Mouse (Mus musculus): Measurements from ENCODE around the gene Gng12.
A peak's percentile ranks its signal among the peaks of the same experiment; 100 is the strongest.
"Not testable (repeated sequence)": the region's sequence is repeated elsewhere in the genome, so short reads cannot be mapped to it uniquely, and the experiment has no call there.

Gene Gng12

GRCm38 (mm10) chr6:66992232-66992631, 96.0 kb downstream of the Gng12 start:
- DNase-seq (ENCODE audit: low spot score) = peak; percentile 55

GRCm38 (mm10) chr6:66992786-66993185, 96.6 kb downstream of the Gng12 start:
- peak; percentile 48 for DNase-seq (ENCODE audit: low spot score)

- DNase-seq (ENCODE audit: low spot score) = no peak
Observed at GRCm38 (mm10) chr6:66994981-66995380, 98.8 kb downstream of the Gng12 start.

GRCm38 (mm10) chr6:66995825-66996224, 99.6 kb downstream of the Gng12 start:
- no peak for DNase-seq (ENCODE audit: low spot score)

- DNase-seq (ENCODE audit: low spot score) = no peak
Observed at GRCm38 (mm10) chr6:66996257-66996656, 100.1 kb downstream of the Gng12 start.

- DNase-seq (ENCODE audit: low spot score) = peak; percentile 89
Observed at GRCm38 (mm10) chr6:66998645-66999044, 102.4 kb downstream of the Gng12 start.

GRCm38 (mm10) chr6:66999800-67000199, 103.6 kb downstream of the Gng12 start:
- no peak for DNase-seq (ENCODE audit: low spot score)

GRCm38 (mm10) chr6:67009888-67010287, 113.7 kb downstream of the Gng12 start:
- no peak for DNase-seq (ENCODE audit: low spot score)

GRCm38 (mm10) chr6:67010370-67011216, 114.4 kb downstream of the Gng12 start:
- DNase-seq (ENCODE audit: low spot score) = no peak

- DNase-seq (ENCODE audit: low spot score) = no peak
Observed at GRCm38 (mm10) chr6:67011217-67011518, 115.0 kb downstream of the Gng12 start.

- DNase-seq (ENCODE audit: low spot score) = no peak
Observed at GRCm38 (mm10) chr6:67013293-67013948, 117.2 kb downstream of the Gng12 start.

- DNase-seq (ENCODE audit: low spot score) = no peak
Observed at GRCm38 (mm10) chr6:67013949-67014678, 117.9 kb downstream of the Gng12 start.

GRCm38 (mm10) chr6:67014679-67015075, 118.5 kb downstream of the Gng12 start:
- DNase-seq (ENCODE audit: low spot score) = no peak

- no peak for DNase-seq (ENCODE audit: low spot score)
Observed at GRCm38 (mm10) chr6:67015739-67016519, 119.7 kb downstream of the Gng12 start.

GRCm38 (mm10) chr6:67016520-67017111, 120.4 kb downstream of the Gng12 start:
- no peak for DNase-seq (ENCODE audit: low spot score)

- DNase-seq (ENCODE audit: low spot score) = no peak
Observed at GRCm38 (mm10) chr6:67018365-67018764, 122.2 kb downstream of the Gng12 start.

- DNase-seq (ENCODE audit: low spot score) = not testable (repeated sequence)
Observed at GRCm38 (mm10) chr6:67019001-67019400, 122.8 kb downstream of the Gng12 start.

- no peak for DNase-seq (ENCODE audit: low spot score)
Observed at GRCm38 (mm10) chr6:67021308-67021707, 125.1 kb downstream of the Gng12 start.

GRCm38 (mm10) chr6:67023729-67024128, 127.5 kb downstream of the Gng12 start:
- no peak for DNase-seq (ENCODE audit: low spot score)

- DNase-seq (ENCODE audit: low spot score) = no peak
Observed at GRCm38 (mm10) chr6:67026661-67027060, 130.5 kb downstream of the Gng12 start.

- DNase-seq (ENCODE audit: low spot score) = peak; percentile 73
Observed at GRCm38 (mm10) chr6:67027438-67028142, 131.4 kb downstream of the Gng12 start.

All from adipocyte (in vitro differentiated cells).